Mouse (Mus musculus) ES-Bruce4 (cell line): ENCODE data around the gene Map3k20. TPM values are rescaled to one million over a fixed set of nuclear protein-coding genes. Genes with fewer than 3 reads are reported as not detected.

Experiments
- H3K27ac ChIP-seq: 2 replicates; pipeline ENCODE4 v1.5.1; 2012; ENCODE audit warnings: low read length, inconsistent platforms; ENCODE audit not compliant: insufficient read depth
- H3K27me3 ChIP-seq: 2 replicates; pipeline ENCODE4 v1.6.1; 2012; ENCODE audit warnings: mild to moderate bottlenecking, low read length, inconsistent platforms; ENCODE audit not compliant: control insufficient read depth, poor library complexity, insufficient read depth, severe bottlenecking
- H3K36me3 ChIP-seq: 2 replicates; pipeline ENCODE4 v1.6.1; 2012; ENCODE audit warnings: inconsistent platforms, mild to moderate bottlenecking, low read length, moderate library complexity; ENCODE audit not compliant: control insufficient read depth, poor library complexity, insufficient read depth, severe bottlenecking
- H3K4me1 ChIP-seq: one replicate; pipeline ENCODE4 v1.8.1; 2011; ENCODE audit warnings: low read length; ENCODE audit not compliant: control insufficient read depth, insufficient read depth
- H3K4me3 ChIP-seq: 2 replicates; pipeline ENCODE4 v1.5.1; 2011; ENCODE audit warnings: low read depth, mild to moderate bottlenecking, low read length
- H3K9ac ChIP-seq: 2 replicates; pipeline ENCODE4 v1.6.1; 2012; ENCODE audit warnings: low read depth, mild to moderate bottlenecking, inconsistent platforms; ENCODE audit not compliant: poor library complexity, severe bottlenecking
- H3K9me3 ChIP-seq: replicated peaks from 2 replicates; pipeline ENCODE4 v1.6.1; 2012; ENCODE audit warnings: mild to moderate bottlenecking, low read length, inconsistent platforms; ENCODE audit not compliant: control insufficient read depth, poor library complexity, insufficient read depth, severe bottlenecking
- CTCF ChIP-seq: IDR thresholded peaks from one replicate; pipeline ENCODE4 v1.8.1; 2011; ENCODE audit warnings: low read depth, low read length
- EP300 ChIP-seq: IDR thresholded peaks from 2 replicates; pipeline ENCODE4 v1.6.1; 2011; ENCODE audit warnings: low read depth, low read length; ENCODE audit not compliant: insufficient read depth
- POLR2A ChIP-seq: IDR thresholded peaks from one replicate; pipeline ENCODE4 v1.8.1; 2011; ENCODE audit warnings: low read length; ENCODE audit not compliant: insufficient read depth
- polyA plus RNA-seq: library from polyadenylated mRNA; stranded (reverse); fragments of >200 nt; gene quantifications from 2 replicates; pipeline ENCODE4 v1.2.4, GENCODE M21; 2011; ENCODE audit warnings: low read depth; ENCODE audit not compliant: missing spikeins, insufficient read depth, insufficient read length

The Map3k20 gene
- polyA plus RNA-seq, 1 experiment: 39.0 TPM

GRCm38 (mm10) chr2:72267390-72267789, 18.0 kb upstream of the Map3k20 start:
- no peak overlapping the region for H3K9ac ChIP-seq
- H3K27ac ChIP-seq: no peak overlapping the region
- no peaks in the 10 kb centered on the region for H3K9me3 ChIP-seq
- no peaks in the 10 kb centered on the region for H3K36me3 ChIP-seq
- no peak for TF ChIP-seq POLR2A
- H3K4me3 ChIP-seq: no peak overlapping the region
- no peaks in the 10 kb centered on the region; the same call in 1 of the 2 replicates for H3K27me3 ChIP-seq
- H3K4me1 ChIP-seq: no peaks in the 10 kb centered on the region

- Histone ChIP-seq H3K27me3 (no peaks in the 10 kb centered on the region), H3K9me3 (no peaks in the 10 kb centered on the region), H3K9ac (no peak overlapping the region), H3K4me1 (no peaks in the 10 kb centered on the region), H3K4me3 (no peak overlapping the region), H3K36me3 (no peaks in the 10 kb centered on the region), H3K27ac (no peak overlapping the region)
- TF ChIP-seq CTCF: no peak
- TF ChIP-seq EP300: no peak
- TF ChIP-seq POLR2A: no peak
These were observed 15.6 kb upstream of the Map3k20 start for GRCm38 (mm10) chr2:72269651-72270341.

GRCm38 (mm10) chr2:72278247-72278873, 7.1 kb upstream of the Map3k20 start:
- no peak overlapping the region for H3K27ac ChIP-seq
- TF ChIP-seq EP300 (no peak), CTCF (no peak), POLR2A (no peak)
- no peaks in the 10 kb centered on the region for H3K27me3 ChIP-seq
- peaks cover 11% of the 10 kb centered on the region; the same call in 1 of the 2 replicates for H3K9me3 ChIP-seq
- no peaks in the 10 kb centered on the region for H3K4me1 ChIP-seq
- no peaks in the 10 kb centered on the region for H3K36me3 ChIP-seq
- H3K4me3 ChIP-seq: no peak overlapping the region
- H3K9ac ChIP-seq: no peak overlapping the region

- TF ChIP-seq EP300 (no peak), POLR2A (no peak), CTCF (no peak)
- Histone ChIP-seq H3K27ac (no peak overlapping the region), H3K36me3 (no peaks in the 10 kb centered on the region), H3K9me3 (peaks cover 11% of the 10 kb centered on the region; the same call in 1 of the 2 replicates), H3K27me3 (no peaks in the 10 kb centered on the region), H3K4me3 (no peak overlapping the region), H3K4me1 (no peaks in the 10 kb centered on the region), H3K9ac (no peak overlapping the region)
These were observed 4.9 kb upstream of the Map3k20 start for GRCm38 (mm10) chr2:72280524-72280923.

GRCm38 (mm10) chr2:72281971-72282370, 3.5 kb upstream of the Map3k20 start:
- Histone ChIP-seq H3K9me3 (no peaks in the 10 kb centered on the region), H3K36me3 (no peaks in the 10 kb centered on the region), H3K4me3 (no peak overlapping the region), H3K9ac (no peak overlapping the region), H3K4me1 (no peaks in the 10 kb centered on the region), H3K27ac (no peak overlapping the region), H3K27me3 (no peaks in the 10 kb centered on the region)
- TF ChIP-seq POLR2A (no peak), CTCF (no peak), EP300 (no peak)

- H3K4me3 ChIP-seq: no peak overlapping the region
- H3K9me3 ChIP-seq: no peaks in the 10 kb centered on the region
- TF ChIP-seq EP300 (no peak), POLR2A (no peak), CTCF (no peak)
- H3K4me1 ChIP-seq: no peaks in the 10 kb centered on the region
- no peaks in the 10 kb centered on the region for H3K27me3 ChIP-seq
- H3K27ac ChIP-seq: no peak overlapping the region
- no peaks in the 10 kb centered on the region for H3K36me3 ChIP-seq
- H3K9ac ChIP-seq: no peak overlapping the region
These were observed 2.7 kb upstream of the Map3k20 start for GRCm38 (mm10) chr2:72282733-72283132.
